Mouse (Mus musculus): ENCODE data around the gene Adh7.

DNA sequence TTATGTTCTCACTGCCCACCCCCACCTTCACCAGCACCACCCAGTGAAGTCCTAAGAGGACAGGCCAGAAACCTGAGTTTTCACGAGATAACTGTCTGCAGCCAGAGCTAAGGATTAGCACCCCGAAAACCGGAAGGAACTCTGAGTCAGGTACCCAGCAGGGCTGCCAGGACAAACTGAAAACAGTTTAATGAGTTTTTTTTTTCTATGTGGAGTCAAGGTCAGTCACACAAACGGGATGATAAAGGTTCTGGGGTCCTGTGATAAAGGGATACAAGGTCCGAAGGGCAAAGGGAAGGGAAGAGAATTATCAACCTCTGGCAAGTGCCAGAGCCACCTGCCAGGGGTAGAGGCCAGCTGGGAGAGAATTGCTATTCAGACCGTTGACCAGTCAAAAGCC, 23.8 kb downstream of the Adh7 start:
- TF ChIP-seq CTCF (IDR thresholded peaks at IDR 0.05; ENCODE audit: control insufficient read depth, insufficient read depth, insufficient replicate concordance, low read depth, low read length) (no peak), POLR2A (IDR thresholded peaks at IDR 0.05; ENCODE audit: control insufficient read depth, low read depth, low read length) (no peak)
